Mouse (Mus musculus): ENCODE measurements at regions not wholly inside any gene's neighbourhood (a gene's known extent, or its start where the extent isn't known, plus 50 kb on each side); places are given as distances from the start of the nearest gene placed in this dataset.

- no peak for DNase-seq
Measured at GRCm38 (mm10) chr12:21481644-21482043, 64.2 kb upstream of the Ywhaq start.

- DNase-seq, result no peak
Measured at GRCm38 (mm10) chr12:21480226-21480625, 62.8 kb upstream of the Ywhaq start.

- DNase-seq, result no peak
Measured at GRCm38 (mm10) chr12:21479251-21479650, 61.8 kb upstream of the Ywhaq start.

GRCm38 (mm10) chr12:21476516-21476915 is 59.1 kb upstream of the Ywhaq start:
- DNase-seq, result no peak

- no peak for DNase-seq
Measured at GRCm38 (mm10) chr12:21472951-21473710, 55.7 kb upstream of the Ywhaq start.

- peak; percentile 73 to 84 for DNase-seq
Measured at GRCm38 (mm10) chr12:21472487-21472886, 55.0 kb upstream of the Ywhaq start.

- DNase-seq, result no peak
Measured at GRCm38 (mm10) chr12:21471986-21472385, 54.5 kb upstream of the Ywhaq start.

- DNase-seq, result no peak
Measured at GRCm38 (mm10) chr12:21470286-21470685, 52.8 kb upstream of the Ywhaq start.
